Mouse (Mus musculus): ENCODE measurements around the gene Armc3. TPM values are rescaled to one million over a fixed set of nuclear protein-coding genes. Genes with fewer than 3 reads are reported as not detected.

Armc3 gene
- polyA plus RNA-seq, 1 experiment from 2014 or later = 0.79 TPM

DNA sequence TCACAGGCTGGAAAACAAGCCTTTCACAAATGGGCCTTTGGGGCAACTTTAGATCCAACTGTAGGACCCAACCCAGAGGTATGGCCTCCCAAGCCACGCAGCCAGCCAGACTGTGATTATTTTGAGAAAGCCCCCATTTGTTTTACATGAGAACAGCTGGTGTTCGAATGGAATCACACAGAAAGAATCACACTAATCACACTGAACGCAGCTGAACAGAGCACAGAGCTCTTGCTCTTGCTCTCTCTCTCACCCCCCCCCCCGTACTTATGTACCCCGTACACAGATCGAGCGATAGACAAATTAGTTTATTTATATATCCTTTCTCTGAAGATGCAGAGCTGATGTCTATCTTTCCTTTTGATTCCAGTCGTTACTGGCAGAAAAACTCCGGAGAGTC lies 123.3 kb downstream of the Armc3 start:
- 79% methylated on average over 9 of the region's 9 CpGs for WGBS
- Histone ChIP-seq H3K9me3 (ENCODE audit: control insufficient read depth, low read length) (no peaks in the 10 kb centered on the region), H3K4me1 (ENCODE audit: control insufficient read depth, insufficient read depth, low read length) (no peaks in the 10 kb centered on the region), H3K27ac (ENCODE audit: low read depth, low read length) (no peak overlapping the region), H3K4me2 (ENCODE audit: low read depth, low read length) (no peak overlapping the region), H3K4me3 (ENCODE audit: low read depth, low read length) (no peak overlapping the region), H3K9ac (replicated peaks; ENCODE audit: low read depth, low read length) (no peak overlapping the region), H3K27me3 (ENCODE audit: control insufficient read depth, insufficient read depth, low read length) (no peaks in the 10 kb centered on the region), H3K36me3 (ENCODE audit: control insufficient read depth, insufficient read depth, low read length) (no peaks in the 10 kb centered on the region)
- ATAC-seq (ENCODE audit: low read depth) = no peak

DNA sequence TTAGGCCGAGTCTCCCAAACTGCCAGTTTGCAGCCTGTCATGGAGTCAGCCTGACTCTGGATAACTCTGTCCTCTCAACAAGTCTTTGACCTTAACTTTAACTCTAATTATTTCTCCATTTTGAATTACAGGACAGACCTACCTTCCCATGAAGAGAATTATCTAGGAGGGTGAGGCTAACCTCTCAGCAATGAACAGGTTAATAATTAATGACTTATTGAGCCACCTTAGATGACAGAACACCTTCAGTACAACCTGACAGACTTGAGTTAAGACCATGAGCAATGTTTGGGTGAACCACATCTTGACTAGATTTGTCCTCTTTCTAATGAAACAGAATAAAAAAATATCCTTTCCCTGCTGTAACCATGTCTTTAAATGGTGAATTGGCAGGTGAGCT lies 127.3 kb downstream of the Armc3 start:
- 90% methylated on average over 1 of the region's 1 CpGs for WGBS
- Histone ChIP-seq H3K4me2 (ENCODE audit: low read depth, low read length) (no peak overlapping the region), H3K4me1 (ENCODE audit: control insufficient read depth, insufficient read depth, low read length) (no peaks in the 10 kb centered on the region), H3K9me3 (ENCODE audit: control insufficient read depth, low read length) (no peaks in the 10 kb centered on the region), H3K4me3 (ENCODE audit: low read depth, low read length) (no peak overlapping the region), H3K27ac (ENCODE audit: low read depth, low read length) (no peak overlapping the region), H3K27me3 (ENCODE audit: control insufficient read depth, insufficient read depth, low read length) (no peaks in the 10 kb centered on the region), H3K9ac (replicated peaks; ENCODE audit: low read depth, low read length) (no peak overlapping the region), H3K36me3 (ENCODE audit: control insufficient read depth, insufficient read depth, low read length) (no peaks in the 10 kb centered on the region)
- no peak for ATAC-seq (ENCODE audit: low read depth)

DNA sequence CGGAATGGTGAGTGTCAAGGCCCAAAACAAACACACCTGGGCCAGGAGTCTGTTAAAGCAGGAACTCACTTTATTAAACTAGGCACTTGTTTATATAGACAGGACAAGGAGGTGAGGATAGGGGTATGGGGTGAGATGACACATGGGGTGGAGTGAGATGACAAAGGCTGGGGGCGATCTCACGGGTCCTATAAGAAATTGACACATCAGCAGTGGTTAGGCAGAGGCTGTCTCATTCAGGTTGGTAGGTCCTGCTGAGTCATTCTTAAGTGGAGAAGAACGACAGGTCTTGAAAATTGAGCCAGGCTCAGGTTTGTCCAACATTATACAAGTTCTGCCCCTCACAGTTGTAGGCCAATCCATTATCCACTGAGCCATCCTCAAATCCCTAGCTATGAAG lies 128.7 kb downstream of the Armc3 start:
- no peak overlapping the region for H3K27ac ChIP-seq (ENCODE audit: low read depth, low read length)
- no peak for ATAC-seq (ENCODE audit: low read depth)
- 92% methylated on average over 4 of the region's 4 CpGs for WGBS
- H3K4me3 ChIP-seq (ENCODE audit: low read depth, low read length) = no peak overlapping the region
- H3K9ac ChIP-seq (replicated peaks; ENCODE audit: low read depth, low read length) = no peak overlapping the region
- H3K4me2 ChIP-seq (ENCODE audit: low read depth, low read length) = no peak overlapping the region
- no peaks in the 10 kb centered on the region for H3K4me1 ChIP-seq (ENCODE audit: control insufficient read depth, insufficient read depth, low read length)
- no peaks in the 10 kb centered on the region for H3K27me3 ChIP-seq (ENCODE audit: control insufficient read depth, insufficient read depth, low read length)
- H3K9me3 ChIP-seq (ENCODE audit: control insufficient read depth, low read length) = no peaks in the 10 kb centered on the region
- H3K36me3 ChIP-seq (ENCODE audit: control insufficient read depth, insufficient read depth, low read length) = no peaks in the 10 kb centered on the region

DNA sequence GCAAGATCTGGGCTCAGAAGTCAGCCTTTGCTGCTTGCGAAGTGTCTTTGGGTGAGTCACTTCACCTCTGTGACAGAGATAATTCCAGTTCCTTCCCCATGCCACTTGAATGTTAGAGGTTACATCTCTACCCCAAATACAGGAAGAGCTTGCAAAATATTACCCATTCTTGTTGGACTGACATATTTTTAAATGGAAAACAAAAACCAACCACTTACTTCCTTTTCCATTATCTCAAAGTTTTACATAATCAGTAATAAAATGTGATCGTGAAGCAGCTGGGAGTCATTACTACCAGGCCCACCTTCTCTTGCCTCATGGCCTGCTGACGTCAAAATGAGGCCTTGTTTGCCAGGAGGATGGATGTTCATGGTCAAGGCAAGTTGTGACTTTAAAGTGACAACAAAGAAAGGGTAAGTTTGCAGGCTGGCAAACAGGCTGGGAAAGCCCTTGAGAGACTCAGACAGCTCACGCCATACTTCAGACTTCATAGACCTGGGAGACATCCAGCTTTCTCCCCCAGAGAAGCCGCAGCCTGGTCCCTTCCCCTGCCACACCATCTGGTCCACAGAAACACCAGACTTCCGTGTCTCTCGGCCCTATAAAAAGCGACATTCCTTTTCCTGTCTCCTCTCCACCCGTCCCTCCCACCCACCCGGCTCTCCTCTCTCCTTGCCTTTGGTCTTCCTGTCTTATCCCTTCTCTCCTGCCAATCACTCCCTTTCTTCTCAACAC lies 145.0 kb downstream of the Armc3 start:
- Histone ChIP-seq H3K27me3 (ENCODE audit: control insufficient read depth, insufficient read depth, low read length) (no peaks in the 10 kb centered on the region), H3K36me3 (ENCODE audit: control insufficient read depth, insufficient read depth, low read length) (no peaks in the 10 kb centered on the region), H3K4me2 (ENCODE audit: low read depth, low read length) (peak overlapping the region; percentile 39), H3K4me3 (ENCODE audit: low read depth, low read length) (peak overlapping the region; percentile 6; the same call in 1 of the 2 replicates), H3K27ac (ENCODE audit: low read depth, low read length) (no peak overlapping the region), H3K9ac (replicated peaks; ENCODE audit: low read depth, low read length) (0 out of 2 replicates have a peak overlapping the region, but pooled peaks have one; percentile 25), H3K9me3 (ENCODE audit: control insufficient read depth, low read length) (no peaks in the 10 kb centered on the region), H3K4me1 (ENCODE audit: control insufficient read depth, insufficient read depth, low read length) (peaks cover 3% of the 10 kb centered on the region; the same call in 1 of the 2 replicates)
- peak; percentile 47 for ATAC-seq (ENCODE audit: low read depth)
- 51% methylated on average over 10 of the region's 10 CpGs for whole genome bisulfite sequencing

DNA sequence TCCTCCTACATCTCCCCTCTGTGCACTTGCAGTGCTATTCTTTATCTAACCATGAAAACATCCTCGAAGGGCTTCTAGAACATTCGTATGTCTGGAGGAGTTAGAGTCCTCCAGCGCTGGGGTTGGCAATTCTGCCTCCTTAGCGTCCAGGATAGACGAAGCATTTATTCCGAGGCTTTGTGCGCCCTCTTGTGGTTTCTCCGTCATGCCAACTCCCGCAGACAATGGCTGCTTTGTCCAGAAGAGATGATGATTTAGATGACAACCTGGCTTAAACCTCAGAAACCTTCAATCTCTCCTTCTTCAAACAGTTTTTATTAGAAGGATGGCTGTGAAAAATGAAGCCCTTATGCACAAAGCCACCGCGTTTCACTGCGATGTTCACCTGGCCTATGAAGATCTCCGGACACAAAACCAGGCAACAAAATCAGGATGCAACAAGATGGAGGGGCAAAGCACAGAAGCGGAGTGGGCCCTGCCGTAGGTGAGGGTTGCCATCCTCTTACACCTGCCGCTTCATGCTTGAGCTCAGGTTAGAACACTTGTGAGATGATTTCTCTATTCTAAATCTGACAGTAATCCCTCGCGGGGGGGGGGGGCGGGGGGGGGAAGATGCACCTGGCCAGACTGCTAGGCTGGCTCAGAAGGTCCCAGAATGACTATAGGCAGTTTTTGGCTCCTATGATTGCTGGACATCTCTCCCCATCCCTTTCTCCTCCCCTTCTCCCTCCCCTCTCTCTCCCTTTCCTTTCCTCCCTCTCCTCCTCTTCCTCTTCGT lies 145.7 kb downstream of the Armc3 start:
- Histone ChIP-seq H3K27me3 (ENCODE audit: control insufficient read depth, insufficient read depth, low read length) (no peaks in the 10 kb centered on the region), H3K27ac (ENCODE audit: low read depth, low read length) (no peak overlapping the region), H3K36me3 (ENCODE audit: control insufficient read depth, insufficient read depth, low read length) (no peaks in the 10 kb centered on the region), H3K9ac (replicated peaks; ENCODE audit: low read depth, low read length) (0 out of 2 replicates have a peak overlapping the region, but pooled peaks have one; percentile 32), H3K9me3 (ENCODE audit: control insufficient read depth, low read length) (no peaks in the 10 kb centered on the region), H3K4me2 (ENCODE audit: low read depth, low read length) (peak overlapping the region; percentile 39), H3K4me1 (ENCODE audit: control insufficient read depth, insufficient read depth, low read length) (peaks cover 3% of the 10 kb centered on the region; the same call in 1 of the 2 replicates), H3K4me3 (ENCODE audit: low read depth, low read length) (peak overlapping the region; percentile 6; the same call in 1 of the 2 replicates)
- WGBS = 24% methylated on average over 18 of the region's 20 CpGs
- ATAC-seq (ENCODE audit: low read depth) = peak; percentile 93

DNA sequence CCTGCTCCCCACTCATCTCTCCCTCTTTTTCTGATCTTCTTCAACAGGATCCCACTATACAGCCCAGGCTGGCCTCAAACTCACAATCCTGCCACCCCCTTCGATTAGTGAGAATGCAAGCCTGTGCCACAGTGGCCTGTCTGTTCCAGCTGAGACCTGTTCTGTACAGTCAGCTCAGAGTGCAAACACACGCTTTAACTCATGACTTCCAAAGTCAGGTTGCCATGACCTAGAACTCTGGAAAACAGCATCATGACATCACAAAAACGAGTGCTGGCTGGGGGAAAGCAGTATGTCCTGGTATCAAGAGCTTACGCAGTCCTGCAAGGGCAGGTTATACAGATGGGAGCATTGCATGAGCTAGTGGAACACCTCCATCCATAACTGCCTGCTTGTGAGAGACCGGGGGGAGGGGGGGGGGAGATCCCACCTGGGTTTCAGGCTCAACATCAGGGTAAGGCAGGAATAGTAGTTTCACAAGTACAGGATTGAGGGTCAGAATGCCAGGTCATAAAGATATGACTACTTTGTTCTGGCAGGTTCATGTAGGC lies 146.4 kb downstream of the Armc3 start:
- H3K36me3 ChIP-seq (ENCODE audit: control insufficient read depth, insufficient read depth, low read length) = no peaks in the 10 kb centered on the region
- WGBS = 80% methylated on average over 5 of the region's 5 CpGs
- no peak overlapping the region for H3K9ac ChIP-seq (replicated peaks; ENCODE audit: low read depth, low read length)
- ATAC-seq (ENCODE audit: low read depth) = peak; percentile 71
- H3K4me1 ChIP-seq (ENCODE audit: control insufficient read depth, insufficient read depth, low read length) = peaks cover 3% of the 10 kb centered on the region; the same call in 1 of the 2 replicates
- H3K27ac ChIP-seq (ENCODE audit: low read depth, low read length) = no peak overlapping the region
- peak overlapping the region; percentile 39; the same call in 1 of the 2 replicates for H3K4me2 ChIP-seq (ENCODE audit: low read depth, low read length)
- H3K27me3 ChIP-seq (ENCODE audit: control insufficient read depth, insufficient read depth, low read length) = no peaks in the 10 kb centered on the region
- H3K4me3 ChIP-seq (ENCODE audit: low read depth, low read length) = no peak overlapping the region
- H3K9me3 ChIP-seq (ENCODE audit: control insufficient read depth, low read length) = no peaks in the 10 kb centered on the region

DNA sequence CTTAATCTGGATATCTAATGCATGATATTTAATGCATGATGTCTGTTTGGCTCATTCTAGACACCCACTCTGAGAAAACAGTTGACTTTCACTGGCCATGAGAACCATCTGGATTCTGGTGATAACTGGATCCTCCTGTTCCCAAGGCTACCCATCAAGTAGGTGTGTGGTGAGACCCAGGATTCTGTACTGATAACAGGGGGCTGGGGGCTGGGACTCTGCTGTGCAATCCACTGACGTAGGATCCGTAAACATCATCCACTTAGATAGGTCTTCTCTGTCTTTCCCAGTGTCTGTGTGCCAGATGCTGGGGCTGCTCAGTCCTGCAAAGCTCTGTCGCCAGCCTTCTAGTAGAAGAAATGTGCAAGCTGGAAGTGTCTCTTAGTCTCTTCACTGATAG lies 149.4 kb downstream of the Armc3 start:
- ATAC-seq (ENCODE audit: low read depth) = no peak
- H3K36me3 ChIP-seq (ENCODE audit: control insufficient read depth, insufficient read depth, low read length) = no peaks in the 10 kb centered on the region
- WGBS = 84% methylated on average over 3 of the region's 3 CpGs
- peaks cover 3% of the 10 kb centered on the region; the same call in 1 of the 2 replicates for H3K4me1 ChIP-seq (ENCODE audit: control insufficient read depth, insufficient read depth, low read length)
- no peaks in the 10 kb centered on the region for H3K9me3 ChIP-seq (ENCODE audit: control insufficient read depth, low read length)
- H3K27me3 ChIP-seq (ENCODE audit: control insufficient read depth, insufficient read depth, low read length) = no peaks in the 10 kb centered on the region
- H3K27ac ChIP-seq (ENCODE audit: low read depth, low read length) = no peak overlapping the region
- no peak overlapping the region for H3K4me2 ChIP-seq (ENCODE audit: low read depth, low read length)
- H3K9ac ChIP-seq (replicated peaks; ENCODE audit: low read depth, low read length) = no peak overlapping the region
- no peak overlapping the region for H3K4me3 ChIP-seq (ENCODE audit: low read depth, low read length)

DNA sequence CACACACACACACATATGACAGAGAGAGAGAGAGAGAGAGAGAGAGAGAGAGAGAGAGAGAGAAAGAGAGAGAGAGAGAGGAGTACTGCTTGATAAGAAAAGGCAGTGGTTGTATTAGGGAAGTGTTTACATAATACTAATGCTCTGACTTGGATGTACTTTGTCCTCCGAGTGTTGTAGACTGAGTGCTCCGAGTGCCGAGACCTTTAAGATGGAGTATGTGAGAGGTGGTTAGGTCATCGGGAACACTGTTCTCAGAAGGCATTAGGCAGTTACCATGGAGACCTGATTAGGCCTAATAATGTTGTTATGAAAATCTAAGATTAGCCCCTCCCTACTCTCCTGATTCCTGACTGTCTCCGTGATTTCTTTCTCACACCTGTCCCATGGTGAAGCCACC lies 151.1 kb downstream of the Armc3 start:
- no peaks in the 10 kb centered on the region for H3K4me1 ChIP-seq (ENCODE audit: control insufficient read depth, insufficient read depth, low read length)
- H3K9ac ChIP-seq (replicated peaks; ENCODE audit: low read depth, low read length) = no peak overlapping the region
- H3K4me3 ChIP-seq (ENCODE audit: low read depth, low read length) = no peak overlapping the region
- no peak for ATAC-seq (ENCODE audit: low read depth)
- H3K27ac ChIP-seq (ENCODE audit: low read depth, low read length) = no peak overlapping the region
- no peaks in the 10 kb centered on the region for H3K9me3 ChIP-seq (ENCODE audit: control insufficient read depth, low read length)
- no peak overlapping the region for H3K4me2 ChIP-seq (ENCODE audit: low read depth, low read length)
- H3K36me3 ChIP-seq (ENCODE audit: control insufficient read depth, insufficient read depth, low read length) = no peaks in the 10 kb centered on the region
- WGBS = 85% methylated on average over 5 of the region's 5 CpGs
- H3K27me3 ChIP-seq (ENCODE audit: control insufficient read depth, insufficient read depth, low read length) = no peaks in the 10 kb centered on the region
